8 mouse cellular contexts compared by ENCODE assay signal in the genomic region with DNA sequence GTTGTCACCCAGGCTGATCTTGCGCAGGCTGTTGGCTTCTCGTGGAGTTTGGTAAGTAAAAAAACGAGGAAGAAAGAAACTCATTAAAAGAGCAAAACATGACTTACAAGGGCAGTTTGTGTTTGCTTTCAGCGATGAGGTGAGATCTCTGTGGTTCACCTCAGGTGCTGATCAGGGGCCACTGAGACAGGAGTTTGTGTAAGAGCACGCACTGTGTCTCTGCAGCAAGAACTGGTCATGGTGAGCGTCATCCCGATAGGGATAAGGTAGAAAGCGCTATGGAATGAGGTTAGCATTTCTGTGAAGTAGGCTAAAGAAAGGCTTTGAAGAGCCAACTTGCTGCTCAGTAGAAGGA. TPM values are rescaled to one million over a fixed set of nuclear protein-coding genes. Genes with fewer than 3 reads are reported as not detected.
DNase-seq lines count a peak whose midpoint lies in the region; ATAC-seq and TF ChIP-seq lines count a peak whose summit lies in the region.

No protein-coding gene starts in this region.

- WGBS in embryonic facial prominence, embryonic 11.5 days = 1% methylated on average over 8 of the region's 8 CpGs
- WGBS in intestine, embryonic 16.5 days = under 1% methylated on average over 8 of the region's 8 CpGs
- under 1% methylated on average over 8 of the region's 8 CpGs for WGBS in neural tube, embryonic 12.5 days

- H3K9me3 ChIP-seq in embryonic facial prominence, embryonic 11.5 days (replicated peaks; ENCODE audit: control insufficient read depth, low read length) = no peaks in the 10 kb centered on the region
- H3K9me3 ChIP-seq in intestine, embryonic 16.5 days (ENCODE audit: control insufficient read depth, low read length) = no peaks in the 10 kb centered on the region
- no peaks in the 10 kb centered on the region for H3K9me3 ChIP-seq in neural tube, embryonic 12.5 days

- intact Hi-C loops in left cerebral cortex, adult 2 months (cut with DNase I) = loop anchor here (2.0 to 10.0 kb wide), 3 partner anchors 157 to 895 kb away; a partner anchor contains a TSS
- intact Hi-C loops in left cerebral cortex, postnatal 36 days (cut with DNase I) = loop anchor here (5.0 to 10.0 kb wide), 3 partner anchors 152 to 635 kb away; a partner anchor contains a TSS

- no peaks in the 10 kb centered on the region for H3K36me3 ChIP-seq in embryonic facial prominence, embryonic 11.5 days (replicated peaks; ENCODE audit: control insufficient read depth, insufficient read depth, low read depth, low read length)
- H3K36me3 ChIP-seq in intestine, embryonic 16.5 days (ENCODE audit: control insufficient read depth, insufficient read depth, low read length) = no peaks in the 10 kb centered on the region
- no peaks in the 10 kb centered on the region for H3K36me3 ChIP-seq in neural tube, embryonic 12.5 days

- peak overlapping the region; percentile 88 for H3K9ac ChIP-seq in embryonic facial prominence, embryonic 11.5 days (replicated peaks; ENCODE audit: low read length)
- H3K9ac ChIP-seq in intestine, embryonic 16.5 days (ENCODE audit: low read depth, low read length) = peak overlapping the region; percentile 84
- H3K9ac ChIP-seq in neural tube, embryonic 12.5 days = peak overlapping the region; percentile 73

- no peak for ATAC-seq in embryonic facial prominence, embryonic 11.5 days (replicated peaks; ENCODE audit: insufficient number of reproducible peaks, low FRiP score, low TSS enrichment, low read depth)
- peak; percentile 63; the same call in 1 of the 2 replicates for ATAC-seq in intestine, embryonic 16.5 days
- ATAC-seq in neural tube, embryonic 12.5 days (ENCODE audit: low FRiP score, low read depth) = peak; percentile 82; the same call in 1 of the 2 replicates

- DNase-seq in left cerebral cortex, adult 2 months (ENCODE audit: extremely low spot score in 1 of 2, low spot score in 2 of 2) = no peak
- no peak for DNase-seq in left cerebral cortex, postnatal 36 days (ENCODE audit: low spot score in 2 of 2)
- DNase-seq in embryonic facial prominence, embryonic 11.5 days (ENCODE audit: low spot score) = no peak
- DNase-seq in right cerebral cortex, postnatal 10 days (ENCODE audit: low spot score in 2 of 2) = no peak
- DNase-seq in retina, postnatal 1 day = no peak
- DNase-seq in adrenal gland, adult 8-10 months = no peak

- no peak for TF ChIP-seq CTCF in left cerebral cortex, adult 2 months (IDR thresholded peaks at IDR 0.05)

- H3K4me2 ChIP-seq in embryonic facial prominence, embryonic 11.5 days (ENCODE audit: low read depth, low read length) = peak overlapping the region; percentile 59
- H3K4me2 ChIP-seq in intestine, embryonic 16.5 days (ENCODE audit: low read depth, low read length) = peak overlapping the region; percentile 67
- peak overlapping the region; percentile 82 for H3K4me2 ChIP-seq in neural tube, embryonic 12.5 days (replicated peaks)

- peak overlapping the region; percentile 75 for H3K4me3 ChIP-seq in left cerebral cortex, adult 2 months
- H3K4me3 ChIP-seq in embryonic facial prominence, embryonic 11.5 days (ENCODE audit: low read depth, low read length) = peak overlapping the region; percentile 84
- peak overlapping the region; percentile 80 for H3K4me3 ChIP-seq in intestine, embryonic 16.5 days (ENCODE audit: low read length)
- peak overlapping the region; percentile 65 for H3K4me3 ChIP-seq in neural tube, embryonic 12.5 days

- H3K27me3 ChIP-seq in embryonic facial prominence, embryonic 11.5 days (ENCODE audit: control insufficient read depth, insufficient read depth, low read length) = no peaks in the 10 kb centered on the region
- no peaks in the 10 kb centered on the region for H3K27me3 ChIP-seq in intestine, embryonic 16.5 days (replicated peaks; ENCODE audit: control insufficient read depth, insufficient read depth, low read length)
- no peaks in the 10 kb centered on the region for H3K27me3 ChIP-seq in neural tube, embryonic 12.5 days (replicated peaks)

- H3K27ac ChIP-seq in left cerebral cortex, adult 2 months = peak overlapping the region; percentile 96
- H3K27ac ChIP-seq in embryonic facial prominence, embryonic 11.5 days (replicated peaks; ENCODE audit: low read depth, low read length) = peak overlapping the region; percentile 73
- H3K27ac ChIP-seq in intestine, embryonic 16.5 days (ENCODE audit: low read length) = peak overlapping the region; percentile 94
- 0 out of 2 replicates have a peak overlapping the region, but pooled peaks have one; percentile 60 for H3K27ac ChIP-seq in neural tube, embryonic 12.5 days

- H3K4me1 ChIP-seq in embryonic facial prominence, embryonic 11.5 days (ENCODE audit: control insufficient read depth, insufficient read depth, low read length) = no peaks in the 10 kb centered on the region
- H3K4me1 ChIP-seq in intestine, embryonic 16.5 days (ENCODE audit: control insufficient read depth, insufficient read depth, low read length) = peaks cover 7% of the 10 kb centered on the region
- H3K4me1 ChIP-seq in neural tube, embryonic 12.5 days = peaks cover 13% of the 10 kb centered on the region

RNA-seq across cellular contexts. Expression of a gene that starts 0.4 kb away (rescaled TPM):
- 10 to 100 TPM; 22.0 to 27.4 TPM for total RNA-seq in left cerebral cortex, adult 2 months (2021)
- 10 to 100 TPM; 21.9 to 23.0 TPM for total RNA-seq in left cerebral cortex, postnatal 36 days (2021)
- polyA plus RNA-seq in embryonic facial prominence, embryonic 11.5 days (2014; fragmentation: Nextera tagmentation; extraction: Ambion mirVana) = 28.8 and 30.1 TPM in 2 replicates
- polyA plus RNA-seq in intestine, embryonic 16.5 days (2015; fragmentation: Nextera tagmentation; extraction: Ambion mirVana) = 30.4 and 32.4 TPM in 2 replicates
- 21.9 and 22.8 TPM in 2 replicates for polyA plus RNA-seq in neural tube, embryonic 12.5 days (2016; fragmentation: Nextera tagmentation; extraction: Ambion mirVana)
- total RNA-seq in adrenal gland, adult 8-10 months (2022) = 10 to 100 TPM; 17.0 to 20.5 (median 19.6) TPM
